Mouse (Mus musculus): ENCODE data around the gene Rcn3.

GRCm38 (mm10) chr7:45121966-45122365, 29.9 kb upstream of the Rcn3 start:
- TF ChIP-seq CTCF (IDR thresholded peaks at IDR 0.05) (no peak), POLR2A (IDR thresholded peaks at IDR 0.05; ENCODE audit: insufficient read depth, low read depth, low read length) (no peak)

All from heart, adult 2 months (tissue).